Mouse (Mus musculus): Measurements from ENCODE around the gene Irx3.

Irx3 gene

GRCm38 (mm10) chr8:91801241-91801811, 541 bp downstream of the Irx3 start:
- peak; percentile 50 for DNase-seq

GRCm38 (mm10) chr8:91800523-91801240, 1.2 kb downstream of the Irx3 start:
- peak; percentile 26 for DNase-seq

GRCm38 (mm10) chr8:91799681-91800522, 2.0 kb downstream of the Irx3 start:
- DNase-seq: no peak

- DNase-seq: no peak
Measured at GRCm38 (mm10) chr8:91799016-91799581, 2.8 kb downstream of the Irx3 start.

GRCm38 (mm10) chr8:91797626-91798271, 4.1 kb downstream of the Irx3 start:
- DNase-seq: peak; percentile 34

GRCm38 (mm10) chr8:91793846-91794245, 8.0 kb downstream of the Irx3 start:
- no peak for DNase-seq

- DNase-seq: peak; percentile 66
Measured at GRCm38 (mm10) chr8:91787194-91787895, 14.5 kb downstream of the Irx3 start.

GRCm38 (mm10) chr8:91782940-91783339, 18.9 kb downstream of the Irx3 start:
- DNase-seq: no peak

GRCm38 (mm10) chr8:91782201-91782600, 19.7 kb downstream of the Irx3 start:
- DNase-seq: no peak

GRCm38 (mm10) chr8:91780648-91781047, 21.2 kb downstream of the Irx3 start:
- no peak for DNase-seq

- DNase-seq: no peak
Measured at GRCm38 (mm10) chr8:91768857-91769256, 33.0 kb downstream of the Irx3 start.

GRCm38 (mm10) chr8:91765411-91766034, 36.3 kb downstream of the Irx3 start:
- DNase-seq: no peak

GRCm38 (mm10) chr8:91755566-91755965, 46.3 kb downstream of the Irx3 start:
- DNase-seq: no peak

GRCm38 (mm10) chr8:91755062-91755461, 46.8 kb downstream of the Irx3 start:
- DNase-seq: no peak

GRCm38 (mm10) chr8:91750794-91751125, 51.1 kb downstream of the Irx3 start:
- no peak for DNase-seq

GRCm38 (mm10) chr8:91750096-91750793, 51.6 kb downstream of the Irx3 start:
- no peak for DNase-seq

- no peak for DNase-seq
Measured at GRCm38 (mm10) chr8:91749412-91749811, 52.5 kb downstream of the Irx3 start.

Measured in cerebellum, adult 11 months (tissue).